Mouse (Mus musculus) olfactory bulb, adult 2 months (tissue): ENCODE measurements around the gene Siglecf.

ENCODE experiments used
- CTCF ChIP-seq: fragments of 200-500 bp; IDR thresholded peaks from 2 replicates; pipeline ENCODE4 v1.5.1; 2012; ENCODE audit warnings: low read depth, mild to moderate bottlenecking, low read length, moderate library complexity; ENCODE audit not compliant: insufficient read depth
- POLR2A ChIP-seq: fragments of 200-500 bp; IDR thresholded peaks from 2 replicates; pipeline ENCODE4 v1.6.1; 2012; ENCODE audit warnings: mild to moderate bottlenecking, low read depth, low read length, moderate library complexity; ENCODE audit not compliant: insufficient read depth

GRCm38 (mm10) chr7:43408131-43408553, 57.0 kb downstream of the Siglecf start, which contains the start of gene Siglecg:
- no peak for TF ChIP-seq CTCF
- TF ChIP-seq POLR2A: no peak
